Mouse (Mus musculus): Measurements from ENCODE around the gene Tmem138.

DNA sequence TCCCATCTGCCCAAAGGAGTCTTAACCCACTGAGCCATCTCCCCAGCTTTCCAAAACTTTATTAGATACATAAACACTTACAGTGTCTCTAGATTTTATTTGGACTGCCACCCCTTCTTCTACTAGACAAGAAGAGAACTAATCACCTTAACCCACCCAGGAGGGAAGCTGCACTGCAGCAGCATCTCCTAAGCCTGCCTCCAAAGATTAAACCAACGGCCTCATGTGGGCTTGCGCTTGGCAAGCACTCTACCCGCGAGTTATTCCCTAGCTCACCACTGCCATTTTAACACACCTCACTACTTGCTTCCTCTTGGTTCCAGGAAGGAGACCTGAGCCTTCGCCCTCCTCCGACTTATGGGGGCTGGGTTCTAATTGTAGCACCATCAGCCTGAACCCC is 12.9 kb downstream of the Tmem138 start:
- TF ChIP-seq CTCF (IDR thresholded peaks at IDR 0.05; ENCODE audit: extremely low read depth, insufficient read depth, insufficient read length, insufficient replicate concordance) (no peak), POLR2A (IDR thresholded peaks at IDR 0.05; ENCODE audit: low read depth, low read length) (no peak)
